Mouse (Mus musculus) embryonic facial prominence, embryonic 15.5 days (tissue): ENCODE measurements at regions not wholly inside any gene's neighbourhood (a gene's known extent, or its start where the extent isn't known, plus 50 kb on each side); places are given as distances from the start of the nearest gene placed in this dataset.

ENCODE experiments used
- ATAC-seq: fragments of 200-750 bp; cut with Nextera tagmentation; 2 replicates; pipeline ENCODE4 v1.8.0; 2017; ENCODE audit warnings: low read depth, moderate TSS enrichment; ENCODE audit not compliant: insufficient number of reproducible peaks, low FRiP score, low TSS enrichment
- H3K27ac ChIP-seq: fragments of 300-500 bp; sonication (generic); replicated peaks from 2 replicates; pipeline ENCODE4 v1.5.1; 2015; ENCODE audit warnings: mild to moderate bottlenecking, inconsistent platforms
- H3K27me3 ChIP-seq: fragments of 300-500 bp; sonication (generic); 2 replicates; pipeline ENCODE4 v1.6.1; 2015; ENCODE audit warnings: inconsistent platforms
- H3K36me3 ChIP-seq: fragments of 300-500 bp; sonication (generic); 2 replicates; pipeline ENCODE4 v1.6.1; 2015; ENCODE audit warnings: mild to moderate bottlenecking, inconsistent platforms
- H3K4me1 ChIP-seq: fragments of 300-500 bp; sonication (generic); 2 replicates; pipeline ENCODE4 v1.6.1; 2015; ENCODE audit warnings: inconsistent platforms
- H3K4me2 ChIP-seq: fragments of 300-500 bp; sonication (generic); replicated peaks from 2 replicates; pipeline ENCODE4 v1.6.1; 2015; ENCODE audit warnings: mild to moderate bottlenecking, inconsistent platforms
- H3K4me3 ChIP-seq: fragments of 300-500 bp; sonication (generic); replicated peaks from 2 replicates; pipeline ENCODE4 v1.5.1; 2015; ENCODE audit warnings: mild to moderate bottlenecking, inconsistent platforms
- H3K9ac ChIP-seq: fragments of 300-500 bp; sonication (generic); 2 replicates; pipeline ENCODE4 v1.6.1; 2015; ENCODE audit warnings: inconsistent platforms
- H3K9me3 ChIP-seq: fragments of 300-500 bp; sonication (generic); replicated peaks from 2 replicates; pipeline ENCODE4 v1.6.1; 2016; ENCODE audit warnings: inconsistent platforms
- WGBS: fragments of 180-500 bp; shearing (Covaris S2); methylation state at CpG from one replicate; pipeline ENCODE4 v1.1.7; 2015; 5-methylcytosine and 5-hydroxymethylcytosine counted together

- H3K9ac ChIP-seq: no peak overlapping the region
- H3K4me2 ChIP-seq: no peak overlapping the region
- H3K9me3 ChIP-seq: no peaks in the 10 kb centered on the region
- no peak for ATAC-seq
- H3K27me3 ChIP-seq: no peaks in the 10 kb centered on the region
- H3K27ac ChIP-seq: no peak overlapping the region
- H3K36me3 ChIP-seq: no peaks in the 10 kb centered on the region
- H3K4me3 ChIP-seq: no peak overlapping the region
- WGBS: 11% methylated on average over 4 of the region's 4 CpGs
- peaks cover 17% of the 10 kb centered on the region for H3K4me1 ChIP-seq
Measured at GRCm38 (mm10) chr2:144188485-144188884, 82.0 kb upstream of the Mgme1 start.

- peaks cover 17% of the 10 kb centered on the region for H3K4me1 ChIP-seq
- H3K9me3 ChIP-seq: no peaks in the 10 kb centered on the region
- WGBS: 80% methylated on average over 7 of the region's 7 CpGs
- H3K27me3 ChIP-seq: no peaks in the 10 kb centered on the region
- no peak overlapping the region for H3K4me2 ChIP-seq
- H3K27ac ChIP-seq: no peak overlapping the region
- H3K36me3 ChIP-seq: no peaks in the 10 kb centered on the region
- ATAC-seq: no peak
- no peak overlapping the region for H3K9ac ChIP-seq
- H3K4me3 ChIP-seq: no peak overlapping the region
Measured at GRCm38 (mm10) chr2:144189756-144190155, 80.7 kb upstream of the Mgme1 start.

GRCm38 (mm10) chr2:144191018-144191417, 79.4 kb upstream of the Mgme1 start:
- H3K4me2 ChIP-seq: no peak overlapping the region
- ATAC-seq: peak; percentile 55; the same call in 1 of the 2 replicates

GRCm38 (mm10) chr2:144191707-144192106, 78.8 kb upstream of the Mgme1 start:
- peak overlapping the region; percentile 29; the same call in 1 of the 2 replicates for H3K27ac ChIP-seq
- peaks cover 17% of the 10 kb centered on the region for H3K4me1 ChIP-seq
- H3K36me3 ChIP-seq: no peaks in the 10 kb centered on the region

More at GRCm38 (mm10) chr2:144191018-144191417, 79.4 kb upstream of the Mgme1 start:
- Histone ChIP-seq H3K4me1 (peaks cover 17% of the 10 kb centered on the region), H3K9ac (no peak overlapping the region), H3K9me3 (no peaks in the 10 kb centered on the region), H3K27ac (peak overlapping the region; percentile 39; the same call in 1 of the 2 replicates), H3K4me3 (no peak overlapping the region), H3K27me3 (no peaks in the 10 kb centered on the region), H3K36me3 (no peaks in the 10 kb centered on the region)
- 39% methylated on average over 9 of the region's 9 CpGs for WGBS

GRCm38 (mm10) chr2:144192428-144192827, 78.0 kb upstream of the Mgme1 start:
- Histone ChIP-seq H3K27ac (peak overlapping the region; percentile 31), H3K4me1 (peaks cover 17% of the 10 kb centered on the region), H3K27me3 (no peaks in the 10 kb centered on the region), H3K36me3 (no peaks in the 10 kb centered on the region), H3K4me2 (no peak overlapping the region), H3K9me3 (no peaks in the 10 kb centered on the region), H3K9ac (no peak overlapping the region), H3K4me3 (no peak overlapping the region)
- 48% methylated on average over 8 of the region's 8 CpGs for WGBS
- no peak for ATAC-seq

More at GRCm38 (mm10) chr2:144191707-144192106, 78.8 kb upstream of the Mgme1 start:
- no peak for ATAC-seq
- WGBS: 32% methylated on average over 4 of the region's 4 CpGs
- Histone ChIP-seq H3K4me2 (no peak overlapping the region), H3K9ac (no peak overlapping the region), H3K27me3 (no peaks in the 10 kb centered on the region), H3K9me3 (no peaks in the 10 kb centered on the region), H3K4me3 (no peak overlapping the region)

- H3K4me3 ChIP-seq: no peak overlapping the region
- peaks cover 12% of the 10 kb centered on the region for H3K4me1 ChIP-seq
- no peaks in the 10 kb centered on the region for H3K36me3 ChIP-seq
- peak; percentile 17; the same call in 1 of the 2 replicates for ATAC-seq
- H3K9me3 ChIP-seq: no peaks in the 10 kb centered on the region
- no peak overlapping the region for H3K4me2 ChIP-seq
- H3K27me3 ChIP-seq: no peaks in the 10 kb centered on the region
- no peak overlapping the region for H3K27ac ChIP-seq
- H3K9ac ChIP-seq: no peak overlapping the region
- 46% methylated on average over 14 of the region's 14 CpGs for WGBS
Measured at GRCm38 (mm10) chr2:144195851-144196250, 74.6 kb upstream of the Mgme1 start.

- Histone ChIP-seq H3K36me3 (no peaks in the 10 kb centered on the region), H3K27ac (no peak overlapping the region), H3K9ac (no peak overlapping the region), H3K4me1 (peaks cover 6% of the 10 kb centered on the region), H3K4me2 (no peak overlapping the region), H3K27me3 (no peaks in the 10 kb centered on the region), H3K9me3 (no peaks in the 10 kb centered on the region), H3K4me3 (no peak overlapping the region)
- 68% methylated on average over 2 of the region's 2 CpGs for WGBS
- no peak for ATAC-seq
Measured at GRCm38 (mm10) chr2:144197139-144197538, 73.3 kb upstream of the Mgme1 start.

GRCm38 (mm10) chr2:144198326-144199051, 72.0 kb upstream of the Mgme1 start:
- Histone ChIP-seq H3K27ac (no peak overlapping the region), H3K36me3 (no peaks in the 10 kb centered on the region), H3K4me1 (no peaks in the 10 kb centered on the region; the same call in 1 of the 2 replicates), H3K4me2 (no peak overlapping the region), H3K9me3 (no peaks in the 10 kb centered on the region), H3K9ac (no peak overlapping the region), H3K4me3 (no peak overlapping the region), H3K27me3 (no peaks in the 10 kb centered on the region)
- WGBS: 60% methylated on average over 13 of the region's 13 CpGs
- no peak for ATAC-seq
